Mouse (Mus musculus) heart, adult 9 months (tissue): ENCODE data around the gene Ghrl.

Experiments
- DNase-seq, 2 experiments: peaks; one replicate each; pipeline ENCODE4 v3.0.0; 2022; ENCODE audit warnings: low spot score in 2 of 2

The Ghrl gene

GRCm38 (mm10) chr6:113668287-113669154 lies 51.2 kb downstream of the Ghrl start:
- DNase-seq: peak; percentile 84 to 91

DNA sequence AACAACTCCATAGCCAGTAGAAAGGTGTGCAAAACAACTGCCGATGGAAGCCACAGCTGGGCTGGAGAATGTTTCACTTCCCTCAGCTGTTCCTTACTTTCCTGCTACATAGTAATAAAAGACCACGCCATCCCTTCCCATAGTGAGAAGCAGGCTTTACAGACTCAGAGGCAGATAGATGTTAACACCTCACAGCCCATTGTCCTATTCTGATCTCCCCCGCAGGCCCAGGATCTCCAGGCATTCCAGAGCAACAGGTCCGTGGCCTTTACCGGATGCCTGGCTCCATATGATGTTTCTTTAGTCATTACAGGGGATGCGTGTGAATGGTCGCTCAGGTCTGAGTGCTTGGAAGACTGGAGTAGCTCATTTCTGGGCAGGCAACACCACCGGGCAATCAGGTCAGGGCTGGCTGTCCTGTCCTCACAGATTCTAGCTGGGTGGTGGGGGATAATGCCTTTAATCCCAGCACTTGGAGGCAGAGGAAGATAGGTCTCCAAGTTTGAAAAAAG lies 52.0 kb downstream of the Ghrl start:
- DNase-seq: no peak
